Mouse (Mus musculus) forebrain, embryonic 11.5 days (tissue): Measurements from ENCODE around the gene Dap. TPM values are rescaled to one million over a fixed set of nuclear protein-coding genes. Genes with fewer than 3 reads are reported as not detected.

ENCODE experiments used
- ATAC-seq: fragments of 200-750 bp; cut with Nextera tagmentation; replicated peaks from 2 replicates; pipeline ENCODE4 v1.8.0; 2017; ENCODE audit warnings: moderate TSS enrichment; ENCODE audit not compliant: low FRiP score
- DNase-seq: peaks from one replicate; pipeline ENCODE4 v3.0.0-alpha.2; 2017; ENCODE audit warnings: low spot score
- H3K27ac ChIP-seq: fragments of 300-500 bp; sonication (generic); 2 replicates; pipeline ENCODE4 v1.5.1; 2014; ENCODE audit warnings: low read depth, low read length
- H3K27me3 ChIP-seq: fragments of 300-500 bp; sonication (generic); 2 replicates; pipeline ENCODE4 v1.6.1; 2014; ENCODE audit warnings: mild to moderate bottlenecking, low read length, mixed read lengths; ENCODE audit not compliant: control insufficient read depth, insufficient read depth
- H3K36me3 ChIP-seq: fragments of 300-500 bp; sonication (generic); 2 replicates; pipeline ENCODE4 v1.6.1; 2014; ENCODE audit warnings: mild to moderate bottlenecking, low read length, moderate library complexity, mixed read lengths; ENCODE audit not compliant: control insufficient read depth, insufficient read depth
- H3K4me1 ChIP-seq: fragments of 300-500 bp; sonication (generic); replicated peaks from 2 replicates; pipeline ENCODE4 v1.6.1; 2014; ENCODE audit warnings: low read length, mixed read lengths; ENCODE audit not compliant: control insufficient read depth, insufficient read depth
- H3K4me2 ChIP-seq: fragments of 300-500 bp; sonication (generic); 2 replicates; pipeline ENCODE4 v1.6.1; 2014; ENCODE audit warnings: low read depth, mild to moderate bottlenecking, low read length, moderate library complexity, mixed read lengths; ENCODE audit not compliant: severe bottlenecking
- H3K4me3 ChIP-seq: fragments of 300-500 bp; sonication (generic); 2 replicates; pipeline ENCODE4 v1.5.1; 2014; ENCODE audit warnings: low read depth, low read length
- H3K9ac ChIP-seq: fragments of 300-500 bp; sonication (generic); 2 replicates; pipeline ENCODE4 v1.6.1; 2014; ENCODE audit warnings: low read length
- H3K9me3 ChIP-seq: fragments of 300-500 bp; sonication (generic); 2 replicates; pipeline ENCODE4 v1.6.1; 2016; ENCODE audit warnings: low read length, mixed read lengths; ENCODE audit not compliant: control insufficient read depth
- WGBS: fragments of 180-500 bp; shearing (Covaris S2); extraction: QIAGEN DNeasy Blood & Tissue Kit; methylation state at CpG from one replicate; pipeline ENCODE4 v1.1.7; 2014; 5-methylcytosine and 5-hydroxymethylcytosine counted together
- polyA plus RNA-seq: library from polyadenylated mRNA; unstranded; fragments of >200 nt; fragmentation: Nextera tagmentation; extraction: Ambion mirVana; gene quantifications from 2 replicates; pipeline ENCODE4 v1.2.1, GENCODE M21; 2014

Dap gene
- polyA plus RNA-seq, 1 experiment from 2014 or later = 39.3 TPM

GRCm38 (mm10) chr15:31309526-31309925, 85.4 kb downstream of the Dap start:
- H3K9me3 ChIP-seq = no peaks in the 10 kb centered on the region
- no peak overlapping the region for H3K4me3 ChIP-seq
- no peak for DNase-seq
- H3K27ac ChIP-seq = no peak overlapping the region
- H3K27me3 ChIP-seq = no peaks in the 10 kb centered on the region
- no peak overlapping the region for H3K4me2 ChIP-seq
- no peak for ATAC-seq
- H3K36me3 ChIP-seq = no peaks in the 10 kb centered on the region
- H3K4me1 ChIP-seq = no peaks in the 10 kb centered on the region
- H3K9ac ChIP-seq = no peak overlapping the region
- 65% methylated on average over 15 of the region's 15 CpGs for WGBS

- Histone ChIP-seq H3K36me3 (no peaks in the 10 kb centered on the region), H3K9me3 (no peaks in the 10 kb centered on the region), H3K4me1 (no peaks in the 10 kb centered on the region), H3K9ac (no peak overlapping the region), H3K27ac (no peak overlapping the region), H3K27me3 (no peaks in the 10 kb centered on the region), H3K4me3 (no peak overlapping the region), H3K4me2 (no peak overlapping the region)
- DNase-seq = no peak
- 76% methylated on average over 2 of the region's 2 CpGs for WGBS
- no peak for ATAC-seq
Measured at GRCm38 (mm10) chr15:31312001-31312400, 87.9 kb downstream of the Dap start.

GRCm38 (mm10) chr15:31315630-31316231, 91.6 kb downstream of the Dap start:
- Histone ChIP-seq H3K4me2 (no peak overlapping the region), H3K27me3 (no peaks in the 10 kb centered on the region), H3K4me3 (no peak overlapping the region), H3K36me3 (no peaks in the 10 kb centered on the region), H3K27ac (no peak overlapping the region), H3K4me1 (no peaks in the 10 kb centered on the region; the same call in 1 of the 2 replicates), H3K9me3 (no peaks in the 10 kb centered on the region), H3K9ac (no peak overlapping the region)
- 4% methylated on average over 5 of the region's 5 CpGs for WGBS
- DNase-seq (peak; percentile 88), ATAC-seq (peak; percentile 84)

GRCm38 (mm10) chr15:31317056-31317805, 93.1 kb downstream of the Dap start:
- H3K9ac ChIP-seq = no peak overlapping the region
- no peaks in the 10 kb centered on the region; the same call in 1 of the 2 replicates for H3K4me1 ChIP-seq
- H3K4me2 ChIP-seq = no peak overlapping the region
- ATAC-seq (no peak), DNase-seq (no peak)
- H3K9me3 ChIP-seq = no peaks in the 10 kb centered on the region
- no peaks in the 10 kb centered on the region for H3K27me3 ChIP-seq
- no peak overlapping the region for H3K27ac ChIP-seq
- H3K36me3 ChIP-seq = no peaks in the 10 kb centered on the region
- H3K4me3 ChIP-seq = no peak overlapping the region
- 91% methylated on average over 3 of the region's 3 CpGs for WGBS

DNA sequence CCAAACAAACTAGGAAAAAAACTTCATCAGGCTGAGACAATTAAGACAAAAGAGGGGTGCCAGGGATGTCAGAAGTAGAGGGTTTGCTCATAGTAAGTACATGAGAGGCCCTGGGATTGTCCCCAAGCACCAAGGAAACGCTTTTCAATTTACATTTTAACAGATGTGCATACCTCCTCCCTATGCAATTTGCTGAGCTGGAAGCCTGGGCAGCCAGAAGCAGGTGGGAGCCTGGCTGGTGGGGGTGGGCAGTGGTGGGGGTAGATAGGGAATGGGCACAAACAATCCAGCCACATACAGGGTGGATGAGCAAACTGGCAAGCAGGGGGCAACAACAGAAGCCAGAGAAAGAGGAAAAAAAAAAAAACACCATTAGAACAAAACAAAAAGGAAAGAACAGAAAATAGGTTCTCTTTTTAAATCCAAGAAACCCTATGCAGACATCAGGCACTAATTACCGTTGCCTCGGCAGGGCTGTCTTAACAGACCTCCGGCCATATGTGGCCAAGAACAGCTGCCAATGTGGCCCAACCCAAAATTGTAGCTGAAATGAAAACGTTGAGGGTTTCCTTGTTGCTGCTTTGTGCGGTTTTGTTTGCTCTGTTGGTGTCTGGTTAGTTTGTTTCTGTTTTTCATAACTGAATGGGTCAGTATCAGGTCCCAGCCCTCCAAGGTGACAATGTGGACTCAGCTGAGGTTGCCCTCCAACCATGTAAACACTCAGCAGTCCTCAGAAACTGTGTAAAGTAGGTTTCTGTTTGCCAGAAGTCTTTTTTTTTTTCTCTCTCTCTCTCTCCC, 94.2 kb downstream of the Dap start:
- Histone ChIP-seq H3K9me3 (no peaks in the 10 kb centered on the region), H3K27me3 (no peaks in the 10 kb centered on the region), H3K36me3 (no peaks in the 10 kb centered on the region), H3K4me3 (no peak overlapping the region), H3K4me1 (no peaks in the 10 kb centered on the region; the same call in 1 of the 2 replicates), H3K4me2 (no peak overlapping the region), H3K27ac (no peak overlapping the region; the same call in 1 of the 2 replicates), H3K9ac (no peak overlapping the region)
- no peak for ATAC-seq
- 51% methylated on average over 6 of the region's 6 CpGs for WGBS
- DNase-seq = no peak

GRCm38 (mm10) chr15:31319046-31319445, 94.9 kb downstream of the Dap start:
- no peak overlapping the region for H3K9ac ChIP-seq
- no peaks in the 10 kb centered on the region for H3K36me3 ChIP-seq
- ATAC-seq (no peak), DNase-seq (no peak)
- no peaks in the 10 kb centered on the region; the same call in 1 of the 2 replicates for H3K4me1 ChIP-seq
- no peaks in the 10 kb centered on the region for H3K27me3 ChIP-seq
- 64% methylated on average over 4 of the region's 4 CpGs for WGBS
- no peaks in the 10 kb centered on the region for H3K9me3 ChIP-seq
- H3K4me2 ChIP-seq = no peak overlapping the region
- H3K4me3 ChIP-seq = no peak overlapping the region
- no peak overlapping the region for H3K27ac ChIP-seq

DNA sequence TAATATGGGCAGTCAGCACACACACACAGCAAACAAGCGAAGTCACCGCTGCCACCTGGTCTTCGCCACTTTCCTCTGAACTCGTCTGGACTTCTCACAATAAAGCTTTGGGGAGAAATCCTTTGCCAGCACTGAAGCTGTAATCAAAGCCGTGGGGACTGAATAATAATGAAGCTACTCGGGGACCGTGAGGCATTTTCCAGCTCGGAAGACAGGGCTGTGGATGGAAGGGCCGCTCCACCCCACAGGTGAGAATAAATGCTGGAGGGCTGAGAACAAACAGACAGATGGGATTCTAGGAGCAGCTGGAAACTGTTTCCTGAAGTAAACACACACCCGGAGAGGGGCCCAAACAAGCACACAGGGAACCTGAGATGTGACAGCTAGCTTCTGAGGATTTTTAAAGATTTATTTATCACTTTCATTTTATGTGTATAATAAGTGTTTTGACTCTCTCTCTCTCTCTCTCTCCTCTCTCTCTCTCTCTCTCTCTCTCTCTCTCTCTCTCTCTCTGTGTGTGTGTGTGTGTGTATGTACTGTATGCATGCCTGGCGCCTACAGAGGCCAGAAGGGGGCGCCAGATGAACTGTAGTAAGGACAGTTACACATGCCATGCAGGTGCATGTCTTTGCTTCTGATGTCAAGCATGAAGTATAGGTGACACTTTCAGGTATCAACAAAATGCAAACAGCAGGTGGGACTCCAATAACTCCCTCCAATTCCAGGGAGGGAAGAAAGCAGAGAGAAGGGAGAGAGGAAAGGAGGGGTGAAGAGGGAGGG, 96.7 kb downstream of the Dap start:
- DNase-seq = no peak
- WGBS = 64% methylated on average over 12 of the region's 12 CpGs
- no peaks in the 10 kb centered on the region for H3K27me3 ChIP-seq
- H3K9me3 ChIP-seq = no peaks in the 10 kb centered on the region
- H3K4me1 ChIP-seq = no peaks in the 10 kb centered on the region; the same call in 1 of the 2 replicates
- no peak for ATAC-seq
- H3K27ac ChIP-seq = no peak overlapping the region
- H3K4me2 ChIP-seq = no peak overlapping the region
- no peak overlapping the region for H3K9ac ChIP-seq
- H3K36me3 ChIP-seq = no peaks in the 10 kb centered on the region
- no peak overlapping the region for H3K4me3 ChIP-seq

DNA sequence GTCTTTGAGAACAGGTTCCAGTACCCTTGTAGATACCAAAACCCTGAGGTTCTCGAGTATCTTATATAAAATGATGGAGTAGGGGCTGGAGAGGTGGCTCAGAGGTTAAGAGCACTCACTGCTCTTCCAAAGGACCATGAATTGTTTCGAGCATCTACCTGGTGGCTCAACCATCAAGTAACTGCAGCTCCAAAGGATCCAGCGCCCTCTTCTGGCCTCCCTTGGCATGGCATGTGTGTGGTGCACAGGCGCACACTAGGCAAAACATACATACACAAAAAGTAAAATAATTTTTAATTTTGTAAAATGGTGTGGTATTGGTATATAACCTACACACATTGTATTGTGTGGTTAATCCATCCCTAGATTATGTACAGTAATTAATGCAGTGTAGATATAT, 99.6 kb downstream of the Dap start:
- no peaks in the 10 kb centered on the region for H3K36me3 ChIP-seq
- H3K27ac ChIP-seq = no peak overlapping the region
- H3K27me3 ChIP-seq = no peaks in the 10 kb centered on the region
- no peaks in the 10 kb centered on the region; the same call in 1 of the 2 replicates for H3K4me1 ChIP-seq
- no peaks in the 10 kb centered on the region for H3K9me3 ChIP-seq
- no peak for DNase-seq
- H3K4me3 ChIP-seq = no peak overlapping the region
- no peak for ATAC-seq
- WGBS = 82% methylated on average over 4 of the region's 4 CpGs
- H3K4me2 ChIP-seq = no peak overlapping the region
- no peak overlapping the region for H3K9ac ChIP-seq
